Comparison of ENCODE assay signal across 8 mouse cellular contexts in genomic region chr5:123749065-123750064, GRCm38 (mm10). TPM values are rescaled to one million over a fixed set of nuclear protein-coding genes. Genes with fewer than 3 reads are reported as not detected.
A peak's percentile ranks its signal among the peaks of the same experiment; 100 is the strongest.
DNase-seq lines count a peak whose midpoint lies in the region; ATAC-seq and TF ChIP-seq lines count a peak whose summit lies in the region.

Gene Rsrc2 (minus strand): TSS chr5:123749414.
Gene Kntc1 (plus strand): TSS chr5:123749716.

- TF ChIP-seq CTCF in MEL (IDR thresholded peaks at IDR 0.05 in 2 of 3, conservative IDR thresholded peaks at IDR 0.05 in 1 of 3; ENCODE audit: control insufficient read depth in 1 of 3, insufficient read depth in 1 of 3, low read depth in 2 of 3, low read length in 3 of 3, poor library complexity in 1 of 3, severe bottlenecking in 1 of 3) = 0 out of 6 replicates have a peak, but pooled peaks of 1 of the 3 experiments have one; percentile 8
- TF ChIP-seq CTCF in cerebellum, adult 2 months (IDR thresholded peaks at IDR 0.05; ENCODE audit: borderline replicate concordance, insufficient read depth, low read depth, low read length) = 0 out of 2 replicates have a peak, but pooled peaks have one; percentile 4
- peak; percentile 57 for TF ChIP-seq CTCF in forebrain, postnatal 0 days (IDR thresholded peaks at IDR 0.05; ENCODE audit: low read depth)

- peak; percentile 86 to 100 for TF ChIP-seq POLR2A in MEL (IDR thresholded peaks at IDR 0.05; ENCODE audit: control insufficient read depth in 1 of 2, insufficient read depth in 1 of 2, low read depth in 1 of 2, low read length in 2 of 2, poor library complexity in 1 of 2)
- peak; percentile 90 for TF ChIP-seq POLR2A in cerebellum, adult 2 months (IDR thresholded peaks at IDR 0.05; ENCODE audit: borderline replicate concordance, insufficient read depth, low read length)

- no peaks in the 10 kb centered on the region for H3K27me3 ChIP-seq in MEL (ENCODE audit: control insufficient read depth in 1 of 2, insufficient read depth in 2 of 2, low read length in 2 of 2)
- no peaks in the 10 kb centered on the region for H3K27me3 ChIP-seq in cerebellum, adult 2 months (ENCODE audit: control insufficient read depth, insufficient read depth, low read length)
- no peaks in the 10 kb centered on the region for H3K27me3 ChIP-seq in forebrain, postnatal 0 days (ENCODE audit: insufficient read depth, low read length)
- H3K27me3 ChIP-seq in lung, embryonic 15.5 days = no peaks in the 10 kb centered on the region

- peak in 1 of 2 experiments; percentile 45; a peak in 1 of 4 replicates for TF ChIP-seq EP300 in MEL (IDR thresholded peaks at IDR 0.05; ENCODE audit: low read depth in 1 of 2, low read length in 2 of 2)

- WGBS in cerebellum, adult 2 months = under 1% methylated on average over 63 of the region's 63 CpGs
- WGBS in forebrain, postnatal 0 days = 1% methylated on average over 63 of the region's 63 CpGs
- WGBS in lung, embryonic 15.5 days = 1% methylated on average over 63 of the region's 63 CpGs

- H3K36me3 ChIP-seq in MEL (ENCODE audit: control insufficient read depth in 1 of 2, insufficient read depth in 2 of 2, low read length in 2 of 2) = peaks cover 19 to 38% of the 10 kb centered on the region in 2 experiments
- peaks cover 5% of the 10 kb centered on the region for H3K36me3 ChIP-seq in forebrain, postnatal 0 days (ENCODE audit: insufficient read depth)
- peaks cover 6% of the 10 kb centered on the region for H3K36me3 ChIP-seq in lung, embryonic 15.5 days

- H3K9me3 ChIP-seq in MEL (replicated peaks; ENCODE audit: insufficient read depth, low read length) = no peaks in the 10 kb centered on the region
- no peaks in the 10 kb centered on the region for H3K9me3 ChIP-seq in forebrain, postnatal 0 days (ENCODE audit: low read length)
- no peaks in the 10 kb centered on the region for H3K9me3 ChIP-seq in lung, embryonic 15.5 days

- H3K79me2 ChIP-seq in MEL (ENCODE audit: control insufficient read depth, insufficient read depth, low read length, poor library complexity) = peaks cover 53% of the 10 kb centered on the region

- peak within 1 kb of the TSS; percentile 94 for H3K9ac ChIP-seq in MEL (ENCODE audit: control insufficient read depth, low read depth, low read length, poor library complexity, severe bottlenecking)
- H3K9ac ChIP-seq in forebrain, postnatal 0 days = peak within 1 kb of the TSS; percentile 91
- H3K9ac ChIP-seq in lung, embryonic 15.5 days = peak within 1 kb of the TSS; percentile 78

- TF ChIP-seq RAD21 in MEL (IDR thresholded peaks at IDR 0.05; ENCODE audit: low read depth, low read length) = no peak

- peak; percentile 99 for ATAC-seq in forebrain, postnatal 0 days
- ATAC-seq in lung, embryonic 15.5 days (ENCODE audit: borderline replicate concordance, extremely low read depth, low FRiP score, low TSS enrichment) = peak; percentile 99

- H3K4me3 ChIP-seq in MEL (ENCODE audit: control insufficient read depth in 1 of 2, insufficient read depth in 1 of 2, low read depth in 2 of 2, low read length in 2 of 2) = peak within 1 kb of the TSS; percentile 77 to 86
- peak within 1 kb of the TSS; percentile 93 for H3K4me3 ChIP-seq in cerebellum, adult 2 months (replicated peaks; ENCODE audit: insufficient read depth, low read depth, low read length)
- peak within 1 kb of the TSS; percentile 94 for H3K4me3 ChIP-seq in forebrain, postnatal 0 days (ENCODE audit: low read depth, low read length)
- peak within 1 kb of the TSS; percentile 66 for H3K4me3 ChIP-seq in lung, embryonic 15.5 days

- H3K4me1 ChIP-seq in MEL (ENCODE audit: control insufficient read depth in 1 of 2, insufficient read depth in 2 of 2, low read length in 2 of 2) = peaks cover 11 to 16% of the 10 kb centered on the region in 2 experiments
- no peaks in the 10 kb centered on the region; the same call in 1 of the 2 replicates for H3K4me1 ChIP-seq in cerebellum, adult 2 months (ENCODE audit: control insufficient read depth, insufficient read depth, low read length)
- H3K4me1 ChIP-seq in forebrain, postnatal 0 days (ENCODE audit: insufficient read depth) = peaks cover 13% of the 10 kb centered on the region
- H3K4me1 ChIP-seq in lung, embryonic 15.5 days = peaks cover 34% of the 10 kb centered on the region

- DNase-seq in MEL (ENCODE audit: low read depth, low spot score) = peak; percentile 99
- DNase-seq in cerebellum, adult 2 months = peak; percentile 99 to 100
- peak; percentile 100 for DNase-seq in forebrain, postnatal 0 days
- DNase-seq in heart, postnatal 4 days = peak; percentile 99
- DNase-seq in layer of hippocampus, adult 8-10 months (ENCODE audit: low spot score in 2 of 2) = peak; percentile 99
- peak; percentile 99 for DNase-seq in ovary, adult 18-20 months (ENCODE audit: low spot score)
- peak; percentile 99 for DNase-seq in thymus, postnatal 0 days (ENCODE audit: low spot score)

- peak within 1 kb of the TSS; percentile 95 for H3K27ac ChIP-seq in MEL (ENCODE audit: control insufficient read depth, low read depth, low read length)
- peak within 1 kb of the TSS; percentile 94 for H3K27ac ChIP-seq in cerebellum, adult 2 months (ENCODE audit: insufficient read depth, low read length)
- peak within 1 kb of the TSS; percentile 99 for H3K27ac ChIP-seq in forebrain, postnatal 0 days (ENCODE audit: low read depth, low read length)
- peak within 1 kb of the TSS; percentile 99 for H3K27ac ChIP-seq in lung, embryonic 15.5 days

- peak within 1 kb of the TSS; percentile 70 for H3K4me2 ChIP-seq in forebrain, postnatal 0 days (ENCODE audit: low read depth)
- peak within 1 kb of the TSS; percentile 69 for H3K4me2 ChIP-seq in lung, embryonic 15.5 days

TF ChIP-seq in MEL, 35 proteins besides CTCF, POLR2A, EP300 and RAD21 (continues in another document):
- TF ChIP-seq UBTF (IDR thresholded peaks at IDR 0.05; ENCODE audit: borderline replicate concordance, insufficient read depth, low read depth, low read length) (no peak), NRF1 (IDR thresholded peaks at IDR 0.05; ENCODE audit: insufficient read depth, low read depth, low read length, poor library complexity, severe bottlenecking) (peak; percentile 36; the same call in 1 of the 2 replicates), USF1 (IDR thresholded peaks at IDR 0.05; ENCODE audit: low read depth, low read length) (peak; percentile 40; the same call in 1 of the 2 replicates), JUND (IDR thresholded peaks at IDR 0.05; ENCODE audit: low read depth, low read length) (no peak), MYC (IDR thresholded peaks at IDR 0.05; ENCODE audit: low read depth, low read length) (peak; percentile 73), POLR2AphosphoS5 (IDR thresholded peaks at IDR 0.05; ENCODE audit: borderline replicate concordance, low read depth, low read length) (no peak; the same call in 1 of the 2 replicates), E2F4 (IDR thresholded peaks at IDR 0.05; ENCODE audit: borderline replicate concordance, low read depth, low read length) (peak; percentile 98), SMC3 (IDR thresholded peaks at IDR 0.05; ENCODE audit: low read depth, low read length) (no peak), KAT2A (conservative IDR thresholded peaks at IDR 0.05; ENCODE audit: low read depth, low read length) (peak; percentile 53; the same call in 1 of the 2 replicates), GABPA (IDR thresholded peaks at IDR 0.05; ENCODE audit: low read depth, low read length) (no peak), CHD1 (IDR thresholded peaks at IDR 0.05; ENCODE audit: low read depth, low read length) (no peak; the same call in 1 of the 2 replicates), MAFK (IDR thresholded peaks at IDR 0.05; ENCODE audit: borderline replicate concordance, low read depth, low read length) (no peak), HCFC1 (IDR thresholded peaks at IDR 0.05; ENCODE audit: low read depth, low read length) (peak; percentile 86), POLR2AphosphoS2 (IDR thresholded peaks at IDR 0.05; ENCODE audit: low read length) (peak; percentile 96), ETS1 (IDR thresholded peaks at IDR 0.05; ENCODE audit: low read depth, low read length) (peak; percentile 46; the same call in 1 of the 2 replicates), CHD2 (IDR thresholded peaks at IDR 0.05; ENCODE audit: low read length) (no peak), GATA1 (IDR thresholded peaks at IDR 0.05; ENCODE audit: low read depth, low read length) (peak; percentile 49), BHLHE40 (IDR thresholded peaks at IDR 0.05; ENCODE audit: borderline replicate concordance, low read depth, low read length) (no peak), TCF12 (IDR thresholded peaks at IDR 0.05; ENCODE audit: low read depth, low read length) (peak; percentile 58), MYB (IDR thresholded peaks at IDR 0.05; ENCODE audit: low read depth, low read length) (no peak), ELF1 (IDR thresholded peaks at IDR 0.05; ENCODE audit: low read depth, low read length) (peak; percentile 70), ZMIZ1 (IDR thresholded peaks at IDR 0.05; ENCODE audit: low read depth, low read length) (peak; percentile 92)

RNA-seq across cellular contexts. Expression of gene Rsrc2, which starts in this region (rescaled TPM):
- 55.2 and 56.9 TPM in 2 replicates for total RNA-seq in MEL (2012; rRNA removed)
- 10 to 100 TPM in 1 of 2 experiments, not detected in 1; 82.9 TPM for polyA plus RNA-seq in MEL (2012; ENCODE audit: insufficient read depth in 1 of 2, insufficient read length in 2 of 2, low read depth in 1 of 2, low replicate concordance in 2 of 2, missing spikeins in 1 of 2)
- polyA plus RNA-seq in cerebellum, adult 2 months (2012; rRNA removed) = 95.1 and 97.2 TPM in 2 replicates
- 97.4 and 118 TPM in 2 replicates for total RNA-seq in forebrain, postnatal 0 days (2014; rRNA removed)
- 122 and 126 TPM in 2 replicates for polyA plus RNA-seq in forebrain, postnatal 0 days (2015; fragmentation: Nextera tagmentation; extraction: Ambion mirVana)
- total RNA-seq in heart, postnatal 4 days (2021) = 10 to 100 TPM; 56.1 to 58.7 TPM
- 100 to 1,000 TPM in 3 of 4 experiments, 10 to 100 TPM in 1; 90.7 to 107 (median 103) TPM for total RNA-seq in layer of hippocampus, adult 8-10 months (2022)
- 99.7 and 107 TPM in 2 replicates for polyA plus RNA-seq in lung, embryonic 15.5 days (2015; fragmentation: Nextera tagmentation; extraction: Ambion mirVana)
- 129 and 144 TPM in 2 replicates for polyA plus RNA-seq in thymus, postnatal 0 days (2015; fragmentation: Nextera tagmentation; extraction: Ambion mirVana)

RNA-seq across cellular contexts. Expression of gene Kntc1, which starts in this region (rescaled TPM):
- 27.0 and 28.5 TPM in 2 replicates for total RNA-seq in MEL (2012; rRNA removed)
- polyA plus RNA-seq in MEL (2012; ENCODE audit: insufficient read depth in 1 of 2, insufficient read length in 2 of 2, low read depth in 1 of 2, low replicate concordance in 2 of 2, missing spikeins in 1 of 2) = 10 to 100 TPM in 1 of 2 experiments, not detected in 1; 29.7 TPM
- polyA plus RNA-seq in cerebellum, adult 2 months (2012; rRNA removed) = 0.33 and 0.54 TPM in 2 replicates
- total RNA-seq in forebrain, postnatal 0 days (2014; rRNA removed) = 2.9 and 12.1 TPM in 2 replicates
- 1.7 and 3.3 TPM in 2 replicates for polyA plus RNA-seq in forebrain, postnatal 0 days (2015; fragmentation: Nextera tagmentation; extraction: Ambion mirVana)
- 10 to 100 TPM; 26.0 to 29.4 TPM for total RNA-seq in heart, postnatal 4 days (2021)
- 1 to 10 TPM in 3 of 4 experiments, under 1 TPM in 1; 0.99 to 2.9 (median 2.0) TPM for total RNA-seq in layer of hippocampus, adult 8-10 months (2022)
- 30.3 and 32.3 TPM in 2 replicates for polyA plus RNA-seq in lung, embryonic 15.5 days (2015; fragmentation: Nextera tagmentation; extraction: Ambion mirVana)
- polyA plus RNA-seq in thymus, postnatal 0 days (2015; fragmentation: Nextera tagmentation; extraction: Ambion mirVana) = 16.2 and 18.2 TPM in 2 replicates

Comparison
In these comparisons a context has a peak if more than half of its experiments do, and no peak if none do; other contexts are left out.
1. Peak in every context shown above with its lines: DNase-seq, ATAC-seq, H3K4me3 ChIP-seq and H3K27ac ChIP-seq.